Mouse (Mus musculus) heart, adult 18-20 months (tissue): ENCODE measurements around the gene Ankrd52. TPM values are rescaled to one million over a fixed set of nuclear protein-coding genes. Genes with fewer than 3 reads are reported as not detected.
A peak's percentile ranks its signal among the peaks of the same experiment; 100 is the strongest.
"Not testable (repeated sequence)": the region's sequence is repeated elsewhere in the genome, so short reads cannot be mapped to it uniquely, and the experiment has no call there.

Source experiments
- DNase-seq, 2 experiments: peaks; one replicate each; pipeline ENCODE4 v3.0.0; 2021 to 2022; ENCODE audit warnings: mixed read lengths in 1 of 2
- long read RNA-seq, 2 experiments: library from polyadenylated mRNA; stranded (forward); transcript quantifications; one replicate each; pipeline ENCODE4 v2.0.0; 2021
- total RNA-seq, 2 experiments: library from RNA; stranded (reverse); gene quantifications; 2 replicates each; pipeline ENCODE4 v1.2.3; 2021

Ankrd52 gene
- total RNA-seq: 10 to 100 TPM; 38.1 to 40.3 TPM
- long read RNA-seq, experiment 1, full-length matches to known transcripts: 1 of 5 reads
- long read RNA-seq, experiment 1, partial matches to known transcripts: 0 of 5 reads
- long read RNA-seq, experiment 1, other reads (novel, unspliced or antisense): 4 of 5 reads
- long read RNA-seq, experiment 2, partial matches to known transcripts: 0 of 2 reads
- long read RNA-seq, experiment 2, other reads (novel, unspliced or antisense): 2 of 2 reads

- peak; percentile 87 to 92 for DNase-seq
Measured at GRCm38 (mm10) chr10:128376455-128377211, at the start of gene Ankrd52. Gene Ankrd52, plus strand, starts transcription at chr10:128377115.

DNA sequence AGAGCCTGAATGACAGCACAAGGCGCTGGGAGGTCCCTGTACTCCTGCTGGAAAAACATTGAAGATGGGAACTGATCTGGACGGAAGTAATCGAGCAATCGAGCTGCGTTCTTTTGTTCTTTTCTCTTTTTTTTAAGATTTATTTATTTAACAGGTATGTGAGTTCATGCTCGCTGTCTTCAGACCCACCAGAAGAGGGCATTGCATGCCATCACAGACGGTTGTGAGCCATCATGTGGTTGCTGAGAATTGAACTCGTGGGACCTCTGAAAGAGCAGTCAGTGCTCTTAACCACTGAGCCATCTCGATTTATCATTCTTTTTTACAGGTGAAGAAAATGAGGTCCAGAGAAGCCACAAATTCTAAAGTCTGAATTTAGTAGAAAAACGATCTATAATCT, 49.3 kb upstream of the Ankrd52 start:
- no peak for DNase-seq

- DNase-seq: not testable (repeated sequence)
Measured at GRCm38 (mm10) chr10:128332358-128333249, 44.3 kb upstream of the Ankrd52 start.

GRCm38 (mm10) chr10:128335582-128335981, 41.3 kb upstream of the Ankrd52 start:
- DNase-seq: peak; percentile 75 to 92

- DNase-seq: no peak
Measured at GRCm38 (mm10) chr10:128336195-128336594, 40.7 kb upstream of the Ankrd52 start.

- DNase-seq: no peak
Measured at GRCm38 (mm10) chr10:128336597-128336996, 40.3 kb upstream of the Ankrd52 start.

DNA sequence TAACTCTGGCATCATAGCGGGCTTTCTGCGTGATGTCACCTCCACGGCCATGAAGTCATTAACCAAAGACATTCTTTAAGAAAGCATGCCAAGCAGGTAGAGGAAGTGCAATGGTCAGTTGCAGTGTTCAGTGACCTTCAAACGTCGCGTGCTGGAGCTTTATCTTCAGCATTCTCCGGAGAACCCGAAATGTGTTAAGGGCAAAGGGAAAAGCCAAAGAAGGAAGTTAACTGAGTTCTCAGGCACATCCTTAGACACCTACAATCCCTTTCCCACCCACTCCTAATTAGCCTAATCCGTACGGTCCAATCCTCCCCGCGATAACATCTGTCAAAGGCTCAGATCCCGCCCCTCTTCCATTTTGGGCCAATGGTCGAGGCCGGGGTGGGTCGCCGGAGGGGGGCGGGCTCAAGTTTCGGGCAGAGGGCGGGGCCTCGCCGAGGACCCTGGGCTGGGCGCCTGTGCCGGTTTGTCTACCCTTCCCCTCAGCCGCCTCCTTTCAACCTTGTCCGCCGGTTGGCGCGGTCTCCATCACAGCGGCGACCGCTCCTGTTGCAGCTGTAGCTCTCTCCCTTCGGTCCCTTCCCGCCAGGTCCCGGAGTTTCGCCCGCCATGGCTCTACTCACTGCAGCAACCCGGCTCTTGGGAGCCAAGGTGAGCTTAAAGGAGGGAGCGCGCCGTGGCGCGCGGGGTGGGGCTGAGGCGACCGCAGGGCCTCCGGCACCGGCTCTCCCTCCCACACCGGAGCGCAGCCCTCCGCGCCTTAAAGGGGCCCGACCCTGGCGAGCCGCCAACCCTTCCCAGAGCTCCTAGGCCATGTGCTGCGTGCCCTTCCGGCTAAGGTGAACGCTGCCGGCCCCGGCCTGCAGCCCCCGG, 39.4 kb upstream of the Ankrd52 start, which contains the start of gene Cs:
Gene Cs (plus strand): TSS at position 429 of the 876 bp plus-strand sequence.
- DNase-seq: peak; percentile 98

DNA sequence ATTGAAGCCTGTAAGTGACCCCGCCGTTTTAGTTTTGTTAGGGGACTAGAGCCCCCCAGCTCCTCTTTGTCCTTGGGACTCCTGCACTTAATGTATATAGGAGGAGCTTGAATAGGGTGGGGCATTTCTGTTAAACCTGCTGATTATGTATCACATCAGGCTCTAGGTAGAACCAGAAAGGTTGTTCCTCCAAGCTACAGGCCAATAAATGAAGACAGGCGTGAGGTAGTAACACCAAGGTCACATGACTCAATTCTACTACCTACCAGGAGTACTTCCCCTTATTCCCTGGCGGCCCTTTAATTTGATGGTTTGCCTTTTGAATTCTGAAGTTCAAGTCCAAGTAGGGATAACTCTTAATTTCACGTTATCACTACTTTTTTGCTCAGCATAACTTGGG, 38.5 kb upstream of the Ankrd52 start:
- no peak for DNase-seq

- peak; percentile 42 to 64 for DNase-seq
Measured at GRCm38 (mm10) chr10:128338948-128339347, 38.0 kb upstream of the Ankrd52 start.

DNA sequence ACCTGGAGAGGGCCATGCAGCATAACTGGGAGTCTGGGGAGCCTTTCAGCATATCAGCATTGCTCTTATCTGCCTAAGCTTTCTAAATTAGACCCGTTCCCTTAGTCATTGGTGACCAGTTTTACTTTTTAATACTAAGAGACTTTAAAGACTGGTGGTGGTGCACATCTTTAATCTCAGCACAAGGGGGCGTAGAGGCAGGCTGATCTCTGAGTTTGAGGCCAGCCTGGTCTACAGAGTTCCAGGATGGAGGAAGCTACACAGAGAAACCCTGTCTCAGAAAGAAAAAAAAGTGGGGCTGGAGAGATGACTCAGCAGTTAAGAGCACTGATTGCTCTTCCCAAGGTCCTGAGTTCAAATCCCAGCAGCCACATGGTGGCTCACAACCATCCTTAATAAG, 36.7 kb upstream of the Ankrd52 start:
- no peak for DNase-seq

- no peak for DNase-seq
Measured at GRCm38 (mm10) chr10:128343436-128343835, 33.5 kb upstream of the Ankrd52 start.

- DNase-seq: peak; percentile 87 to 92
Measured at GRCm38 (mm10) chr10:128344568-128345275, 32.2 kb upstream of the Ankrd52 start.

DNA sequence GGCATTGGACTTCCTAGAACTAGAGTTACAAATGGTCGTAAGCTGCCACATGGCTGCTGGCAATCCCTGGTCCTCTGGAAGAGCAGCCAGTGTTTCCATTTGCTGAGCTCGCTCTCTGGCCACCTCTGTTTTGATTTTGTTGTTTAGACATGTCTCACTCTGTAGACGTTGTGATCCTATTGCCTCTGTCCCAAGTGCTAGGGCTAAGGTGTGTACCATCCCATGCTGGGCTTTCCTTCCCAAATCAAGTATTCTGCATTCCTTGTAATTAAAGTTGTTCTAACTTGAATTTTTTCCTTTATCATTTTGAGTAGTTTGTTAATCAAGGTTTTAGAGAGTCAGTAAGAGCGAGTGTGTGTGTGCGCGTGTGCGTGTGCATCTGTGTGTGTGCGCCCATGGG, 29.4 kb upstream of the Ankrd52 start:
- no peak for DNase-seq

DNA sequence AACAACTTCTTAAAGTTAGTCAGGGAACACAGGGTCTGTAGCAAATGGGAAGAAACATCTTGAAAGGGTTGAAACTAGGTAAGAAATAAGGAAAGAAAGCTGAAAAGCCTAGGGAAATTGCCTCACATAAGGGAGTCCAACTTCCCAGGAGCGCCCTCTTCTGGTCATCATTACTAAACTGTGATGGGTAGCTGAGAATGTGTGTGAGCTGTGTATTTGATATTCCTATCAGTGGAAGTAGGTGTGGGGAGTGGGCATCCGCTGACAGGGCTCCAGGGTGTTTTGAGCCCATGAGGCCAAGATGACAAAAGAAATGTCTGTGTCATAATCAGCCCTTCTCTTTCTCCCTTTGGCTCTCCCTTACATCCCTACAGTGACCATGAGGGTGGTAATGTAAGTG, 18.1 kb upstream of the Ankrd52 start:
- peak; percentile 47 to 81 for DNase-seq

GRCm38 (mm10) chr10:128359226-128359625, 17.7 kb upstream of the Ankrd52 start:
- DNase-seq: no peak

- no peak for DNase-seq
Measured at GRCm38 (mm10) chr10:128361836-128362235, 15.1 kb upstream of the Ankrd52 start.

DNA sequence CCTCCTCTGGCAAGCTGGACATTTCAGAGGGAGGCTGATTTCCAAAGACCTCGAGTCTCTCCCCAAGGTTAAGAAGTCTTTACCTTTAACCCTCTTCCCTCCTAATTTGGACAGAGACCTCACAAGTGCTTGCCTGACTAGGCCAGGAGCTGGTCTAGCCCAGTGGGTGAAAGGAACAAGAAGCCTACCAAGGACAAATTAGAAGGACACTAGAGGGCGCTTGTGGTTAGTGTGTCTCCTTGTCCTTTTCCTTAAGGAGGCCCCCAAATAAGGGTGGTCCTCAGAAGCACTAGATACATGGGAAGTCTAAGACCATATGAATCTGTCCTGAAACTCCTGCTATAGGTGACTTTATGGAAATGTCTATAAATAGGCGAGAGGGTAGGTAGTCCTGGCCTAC, 14.3 kb upstream of the Ankrd52 start:
- peak; percentile 43 to 66 for DNase-seq

GRCm38 (mm10) chr10:128367899-128368401, 9.0 kb upstream of the Ankrd52 start:
- no peak for DNase-seq

- peak; percentile 93 to 97 for DNase-seq
Measured at GRCm38 (mm10) chr10:128368402-128369217, 8.3 kb upstream of the Ankrd52 start, which contains the start of gene Coq10a. Gene Coq10a, minus strand, starts transcription at chr10:128368997.

DNA sequence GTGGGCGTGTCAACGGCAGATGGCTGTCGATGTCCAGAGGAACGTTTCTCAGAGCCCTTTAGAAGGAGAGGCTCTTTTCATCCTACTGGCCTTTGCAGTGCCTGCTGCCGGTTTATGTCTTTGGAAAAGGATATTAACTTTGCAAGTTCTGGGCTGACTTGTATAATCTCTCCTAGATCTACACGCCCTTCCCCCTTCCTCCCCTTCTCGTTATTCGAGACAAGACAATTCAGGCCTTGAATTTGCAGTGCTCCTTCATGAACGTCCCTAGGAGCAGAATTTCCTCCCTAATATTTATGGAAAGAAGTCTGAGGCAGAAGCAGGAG, 7.7 kb upstream of the Ankrd52 start:
- no peak for DNase-seq
